Mouse (Mus musculus) gonadal fat pad, adult 2 months (tissue): ENCODE data around the gene C2cd5. TPM values are rescaled to one million over a fixed set of nuclear protein-coding genes. Genes with fewer than 3 reads are reported as not detected.
A peak's percentile ranks its signal among the peaks of the same experiment; 100 is the strongest.
"Not testable (repeated sequence)": the region's sequence is repeated elsewhere in the genome, so short reads cannot be mapped to it uniquely, and the experiment has no call there.

ENCODE experiments used
- DNase-seq: peaks from one replicate; pipeline ENCODE4 v3.0.0-alpha.2; 2012; ENCODE audit warnings: low read depth
- polyA plus RNA-seq: library from polyadenylated mRNA; depleted of rRNA; stranded (reverse); fragments of >200 nt; gene quantifications from 2 replicates; pipeline ENCODE4 v1.2.3, GENCODE M21; 2012

Gene C2cd5
- polyA plus RNA-seq, 1 experiment = 18.2 TPM

DNA sequence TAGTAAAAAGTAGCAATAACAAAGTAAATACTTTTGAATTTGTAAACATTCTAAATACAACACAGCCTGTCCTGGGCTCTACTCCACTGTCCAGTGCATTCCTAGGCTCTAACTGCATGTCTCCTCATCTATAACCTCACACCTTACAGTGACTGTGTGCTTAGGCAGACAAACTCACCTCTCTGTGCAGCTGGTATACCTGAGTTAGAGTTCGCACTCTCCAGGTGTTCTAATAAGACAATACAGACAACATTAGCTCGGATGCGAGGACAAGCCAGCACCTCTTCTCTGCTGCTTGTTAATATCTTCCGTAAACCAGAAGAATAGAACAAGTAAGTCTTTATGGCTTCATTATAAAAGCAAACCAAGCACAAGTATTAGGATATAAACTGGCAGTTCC is 79.8 kb downstream of the C2cd5 start:
- no peak for DNase-seq

DNA sequence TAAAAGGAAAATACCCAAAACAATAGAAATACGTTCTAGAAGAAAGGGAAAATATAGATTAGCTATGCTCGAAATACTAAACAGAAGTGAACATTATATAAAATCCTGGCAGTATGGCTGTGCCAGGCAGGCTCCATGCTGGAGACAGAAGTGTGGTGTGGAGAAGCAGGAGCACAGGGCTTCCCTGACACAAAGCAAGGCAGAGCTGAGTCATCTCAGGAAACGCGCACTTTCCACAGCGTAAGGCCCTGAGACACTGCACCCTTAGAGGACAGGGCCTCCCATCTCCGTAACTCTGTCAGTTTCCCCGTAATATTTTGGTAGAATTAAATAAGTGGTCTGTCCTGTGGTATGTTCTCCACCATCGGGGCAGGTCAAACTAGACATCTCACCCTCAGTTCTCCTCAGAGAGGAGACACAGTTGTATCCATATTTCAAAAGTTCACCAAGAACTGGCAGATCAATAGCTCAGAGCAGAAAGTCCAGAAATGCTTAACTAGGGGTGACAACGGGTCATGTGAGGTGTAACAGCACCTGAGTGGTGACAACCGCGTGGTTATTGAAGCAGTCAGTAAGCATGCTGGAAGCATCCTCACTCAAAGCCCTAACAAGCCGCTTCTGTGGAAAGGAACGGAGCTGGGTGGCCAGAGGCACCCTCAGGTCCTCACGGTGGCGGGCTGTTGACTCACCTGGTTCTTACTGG is 87.3 kb downstream of the C2cd5 start:
- no peak for DNase-seq

DNA sequence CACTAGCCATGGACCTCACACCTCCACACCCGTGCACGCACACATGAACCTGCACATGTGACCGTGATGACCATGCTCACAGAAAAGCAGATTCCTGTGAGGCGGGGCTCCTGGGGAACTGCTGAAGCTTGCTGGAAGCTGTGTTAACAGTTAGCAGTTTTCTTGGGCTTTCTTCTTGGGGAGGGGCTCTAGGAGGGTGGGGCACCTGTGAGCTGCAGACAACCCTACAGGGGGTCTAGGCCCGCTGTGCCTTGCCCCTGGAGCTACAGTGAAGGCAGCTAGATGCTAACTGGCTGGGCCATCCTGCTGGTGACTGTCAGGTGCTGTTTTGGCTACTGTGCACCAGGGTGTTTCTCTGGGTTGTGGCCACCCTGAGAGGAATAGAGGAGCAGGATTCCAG is 91.1 kb downstream of the C2cd5 start:
- DNase-seq = no peak

DNA sequence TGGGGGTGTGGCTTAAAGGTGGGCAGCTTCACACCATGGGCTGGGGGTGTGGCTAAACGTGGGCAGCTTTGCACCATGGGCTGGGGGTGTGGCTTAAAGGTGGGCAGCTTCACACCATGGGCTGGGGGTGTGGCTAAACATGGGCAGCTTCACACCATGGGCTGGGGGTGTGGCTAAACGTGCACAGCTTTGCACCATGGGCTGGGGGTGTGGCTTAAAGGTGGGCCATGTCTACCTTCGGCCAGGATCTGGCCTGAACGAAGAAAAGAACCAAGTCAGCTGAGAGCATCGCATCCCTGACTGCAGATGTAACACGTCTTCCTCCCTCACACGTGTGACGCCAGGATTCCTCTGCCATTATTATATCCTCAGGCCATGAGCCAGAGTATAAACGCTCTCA is 94.7 kb downstream of the C2cd5 start:
- DNase-seq = not testable (repeated sequence)

DNA sequence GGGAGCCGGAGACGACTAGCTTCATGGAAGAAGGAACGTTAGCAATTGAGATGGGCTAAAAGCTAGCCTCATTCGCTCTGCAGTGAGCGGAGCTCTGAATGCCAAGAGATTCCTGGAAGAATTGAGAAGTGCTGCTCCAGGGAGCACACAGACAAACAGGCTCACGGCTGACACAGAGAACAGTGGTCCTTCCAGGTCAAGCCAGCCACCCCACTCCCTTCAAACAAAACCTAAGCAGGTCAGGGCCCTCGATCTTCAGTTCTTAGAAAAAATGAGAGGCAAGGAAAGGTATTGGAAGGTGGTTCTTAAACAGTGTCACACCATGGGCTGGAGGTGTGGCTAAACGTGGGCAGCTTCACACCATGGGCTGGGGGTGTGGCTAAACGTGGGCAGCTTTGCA is 95.1 kb downstream of the C2cd5 start:
- no peak for DNase-seq

DNA sequence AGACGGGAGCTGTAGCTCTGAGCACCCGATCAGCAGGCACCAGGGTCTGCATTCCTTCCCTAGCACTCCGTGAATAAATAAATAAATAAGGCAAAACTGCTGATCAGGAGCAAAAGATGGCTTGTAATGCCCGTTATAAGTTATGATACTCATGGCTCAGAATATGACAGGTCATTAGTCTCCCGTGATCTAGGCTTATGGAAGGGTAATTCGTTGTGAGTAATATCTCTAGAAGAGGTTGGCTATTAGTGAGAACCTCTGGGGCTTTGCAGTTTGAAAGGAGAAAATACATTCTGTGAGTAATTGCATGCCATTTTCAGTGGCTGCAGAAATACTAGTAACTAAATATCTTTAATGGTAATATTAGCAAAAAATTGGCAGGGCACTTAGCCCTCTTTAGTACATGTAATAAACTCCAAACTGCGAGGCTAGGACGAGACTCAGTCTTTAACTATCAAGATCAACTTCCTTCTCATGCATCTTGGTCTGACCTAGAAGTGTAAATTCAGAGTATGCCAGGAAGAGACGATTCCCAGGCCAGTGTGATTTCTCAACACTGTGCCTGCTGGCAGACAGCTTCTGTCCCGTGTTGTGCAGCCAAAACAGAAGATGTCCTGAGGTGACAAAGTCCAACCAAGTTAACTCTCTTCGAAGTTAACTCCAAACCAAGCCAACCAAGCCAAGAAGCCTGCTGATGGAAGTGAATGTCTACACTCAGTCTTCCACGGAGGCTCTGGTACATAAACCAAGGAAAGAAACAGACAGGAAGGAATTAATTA is 101.5 kb downstream of the C2cd5 start:
- DNase-seq = peak; percentile 42

DNA sequence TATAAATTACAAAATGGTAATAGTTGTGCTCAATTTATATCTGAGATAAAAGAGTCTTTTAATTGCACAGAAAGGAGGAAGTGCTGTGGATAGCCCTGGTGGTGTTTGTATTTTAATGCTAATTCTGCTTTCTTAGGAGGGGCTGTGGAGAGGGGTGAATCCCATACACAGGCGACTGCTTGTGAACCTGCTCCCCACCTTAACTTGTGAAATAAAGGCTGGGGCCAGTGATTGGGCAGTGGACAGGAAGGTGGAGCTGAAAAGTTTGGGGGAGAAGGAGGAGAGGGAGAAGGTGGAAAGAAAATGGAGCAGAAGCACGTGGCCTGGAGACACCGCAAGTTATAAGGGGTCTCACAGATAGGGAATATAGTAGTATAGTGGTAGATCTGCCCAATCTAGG is 103.1 kb downstream of the C2cd5 start:
- DNase-seq = no peak

DNA sequence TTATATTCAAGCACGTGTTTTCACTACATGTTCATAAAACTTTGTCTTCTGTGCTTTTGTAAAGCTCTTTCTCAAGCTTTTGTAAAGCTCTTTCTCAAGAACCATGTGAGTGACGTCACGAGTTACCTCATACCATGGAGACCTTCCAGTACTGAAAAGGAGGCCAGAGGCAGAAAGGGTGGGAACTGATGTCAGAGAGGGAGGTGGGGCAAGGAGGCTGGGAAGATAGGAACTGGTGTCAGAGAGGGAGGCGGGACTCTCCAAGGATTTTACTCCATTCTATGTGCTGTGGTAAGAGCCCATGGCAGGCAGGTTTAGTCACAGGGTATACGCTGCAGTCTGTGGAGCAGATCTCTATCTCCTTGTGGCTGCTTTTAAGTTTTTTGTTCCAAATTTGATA is 104.4 kb downstream of the C2cd5 start:
- peak; percentile 68 for DNase-seq

DNA sequence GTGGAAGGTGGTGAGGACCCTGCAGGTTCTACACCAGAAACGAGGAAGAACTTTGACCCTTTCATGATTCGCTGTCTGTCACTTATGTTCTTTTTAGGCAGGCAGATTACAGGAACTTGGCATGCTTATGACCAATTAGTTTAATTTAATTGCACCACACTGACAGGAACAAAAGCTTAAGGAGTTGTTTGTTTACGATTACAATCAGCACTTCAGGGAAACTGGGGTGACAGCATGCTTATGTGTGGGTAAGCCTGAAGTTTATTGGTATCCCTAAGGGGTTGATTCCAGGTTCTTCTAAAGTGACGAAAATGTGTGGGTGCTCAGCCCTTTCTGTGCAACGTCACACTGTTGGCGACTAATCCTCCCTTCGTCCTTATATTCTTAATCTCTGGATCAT is 105.1 kb downstream of the C2cd5 start:
- peak; percentile 83 for DNase-seq

DNA sequence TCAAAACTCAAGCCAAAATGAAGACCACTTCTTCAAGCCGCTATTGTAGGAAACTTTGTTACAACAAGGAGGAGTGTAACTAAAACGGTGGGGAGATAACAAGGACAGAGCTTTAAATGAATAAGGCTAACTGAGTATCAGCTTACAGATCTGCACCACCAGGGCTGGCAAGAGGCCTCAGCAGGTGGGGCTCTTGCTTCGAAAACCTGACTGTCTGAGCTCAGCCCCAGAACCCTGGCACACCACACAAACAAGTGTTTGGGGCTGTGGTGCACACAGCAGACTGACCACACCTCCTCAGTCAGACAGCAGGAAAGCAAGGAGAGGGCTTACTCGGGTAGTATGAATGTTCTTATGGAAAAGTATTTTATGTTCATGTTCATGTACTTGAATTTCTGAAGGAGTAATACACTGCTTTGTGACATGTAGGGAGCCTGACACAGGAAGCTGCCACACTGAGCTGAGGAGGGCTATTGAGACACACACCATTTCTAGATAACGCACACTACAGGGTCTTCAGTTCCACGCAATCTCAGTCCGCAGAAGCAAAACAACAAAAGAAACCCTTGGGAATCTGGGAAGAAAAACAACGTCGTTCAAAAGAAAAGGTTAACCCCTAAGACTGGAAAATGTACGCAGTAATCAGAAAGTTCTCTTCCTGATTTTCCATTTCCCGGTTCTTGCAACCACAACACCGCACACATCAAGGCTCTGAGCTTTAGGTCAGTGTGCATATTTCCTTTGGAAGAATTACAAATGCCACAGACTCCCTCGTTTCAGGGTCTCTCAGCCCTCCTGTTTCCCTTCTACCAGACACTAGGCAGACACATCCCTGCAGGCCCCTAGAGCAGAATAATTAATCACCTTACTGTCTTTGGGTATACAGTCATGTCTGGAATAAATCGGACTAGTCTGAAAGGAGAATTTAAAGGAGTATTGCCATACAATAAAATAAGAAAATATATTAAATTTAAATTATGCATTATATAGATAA is 105.9 kb downstream of the C2cd5 start:
- DNase-seq = no peak

DNA sequence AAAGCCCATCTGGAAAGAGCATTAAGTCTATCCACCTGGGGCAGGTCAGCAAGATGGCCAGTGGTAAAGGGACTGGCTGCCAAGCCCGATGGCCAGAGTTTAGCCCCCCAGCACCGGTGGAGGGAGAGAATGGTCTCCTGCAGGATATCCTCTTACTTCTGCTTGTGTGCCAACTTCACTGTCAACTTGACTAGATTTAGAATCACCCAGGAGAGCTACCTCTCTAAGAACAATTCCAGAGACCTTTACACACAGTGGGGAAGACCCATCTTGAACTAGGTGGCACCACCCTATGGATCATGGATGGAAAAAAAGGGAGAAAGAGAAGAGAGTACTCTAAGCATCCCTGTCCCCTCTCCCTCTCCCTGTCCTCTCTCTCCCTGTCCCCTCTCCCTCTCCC is 107.0 kb downstream of the C2cd5 start:
- DNase-seq = no peak

DNA sequence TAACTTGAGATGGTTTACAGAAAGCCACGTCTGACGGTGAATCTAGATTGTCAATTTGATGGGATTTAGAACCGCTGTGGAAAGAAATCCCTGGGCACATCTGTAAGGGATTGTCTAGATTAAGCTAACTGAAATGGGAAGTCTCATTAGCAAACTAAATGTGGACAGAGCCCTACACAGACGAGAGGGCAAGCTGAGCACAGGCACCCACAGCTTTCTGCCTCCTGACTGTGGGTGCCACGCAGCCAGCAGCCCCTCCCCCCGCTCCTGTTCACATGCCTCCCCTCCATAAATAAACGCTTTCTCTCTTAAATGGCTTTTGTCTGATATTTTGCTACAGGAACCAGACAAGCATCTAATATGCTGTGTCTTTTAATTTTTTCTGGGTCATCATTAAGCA is 107.8 kb downstream of the C2cd5 start:
- no peak for DNase-seq

DNA sequence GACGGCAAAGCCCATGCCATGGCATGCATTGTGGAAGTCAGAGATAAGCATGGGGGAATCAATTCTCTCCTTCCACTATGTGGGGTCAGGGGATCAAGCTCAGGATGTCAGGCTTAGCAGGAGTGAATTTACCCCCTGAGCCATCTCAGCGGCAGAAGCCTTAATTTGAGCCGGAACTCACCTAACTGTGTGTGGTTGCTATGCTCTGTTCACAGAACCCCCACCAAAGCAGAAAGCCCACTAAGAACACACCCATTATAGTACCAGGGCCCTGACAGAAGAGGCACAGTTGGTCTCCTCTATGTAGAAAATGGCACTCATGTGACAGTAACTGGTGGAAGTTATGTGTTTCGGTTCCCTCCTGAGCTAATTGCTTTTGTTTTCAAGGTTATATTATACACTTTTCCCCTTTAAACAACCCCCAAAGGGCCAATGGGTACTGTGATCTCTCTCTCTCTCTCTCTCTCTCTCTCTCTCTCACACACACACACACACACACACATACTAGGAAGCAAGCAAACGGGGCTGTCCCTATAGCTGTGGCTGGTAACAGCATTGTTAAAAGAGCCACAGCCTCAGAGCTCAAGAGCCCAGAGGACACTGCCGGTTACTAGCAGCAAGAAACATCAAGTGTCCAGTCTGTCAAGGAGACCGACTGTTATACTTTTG is 108.4 kb downstream of the C2cd5 start:
- DNase-seq = no peak

DNA sequence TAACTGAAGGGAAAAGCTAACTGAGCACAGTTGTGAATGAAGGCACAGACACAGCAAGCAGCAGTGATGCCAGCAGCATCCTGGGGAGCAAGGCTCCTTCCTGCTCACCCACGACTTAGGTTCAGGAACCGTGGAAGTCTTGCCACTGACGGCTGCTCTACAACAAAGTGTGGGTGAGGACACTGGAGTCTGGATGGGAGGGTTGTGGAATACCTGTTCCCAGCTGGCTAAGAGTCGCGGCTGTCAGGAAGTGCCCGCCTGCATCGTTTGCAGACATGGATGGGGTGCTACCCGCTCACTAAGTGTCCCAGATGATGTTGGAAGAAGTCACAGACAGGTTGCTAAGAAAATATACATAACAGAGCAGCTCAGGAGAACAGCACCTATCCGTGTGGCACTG is 109.4 kb downstream of the C2cd5 start:
- DNase-seq = no peak

DNA sequence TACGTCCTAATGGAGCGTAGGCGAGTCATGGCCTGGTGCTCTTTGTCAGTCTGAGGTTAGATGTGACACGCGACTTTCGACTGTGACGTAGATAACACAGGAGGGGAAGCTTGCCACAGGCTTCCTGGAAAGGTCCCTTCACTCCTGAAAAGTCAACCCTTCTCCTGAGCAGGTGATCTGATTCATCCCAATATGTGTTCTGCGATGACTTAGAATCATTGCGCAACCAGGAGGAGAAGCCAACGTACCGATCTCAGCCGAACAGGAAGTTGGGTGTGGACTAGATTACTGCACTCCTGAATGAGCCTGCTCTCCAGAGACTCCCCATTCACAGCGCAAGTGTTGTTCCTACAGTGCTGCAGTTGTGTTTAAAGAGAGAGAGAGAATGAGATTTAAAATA is 110.4 kb downstream of the C2cd5 start:
- DNase-seq = no peak

DNA sequence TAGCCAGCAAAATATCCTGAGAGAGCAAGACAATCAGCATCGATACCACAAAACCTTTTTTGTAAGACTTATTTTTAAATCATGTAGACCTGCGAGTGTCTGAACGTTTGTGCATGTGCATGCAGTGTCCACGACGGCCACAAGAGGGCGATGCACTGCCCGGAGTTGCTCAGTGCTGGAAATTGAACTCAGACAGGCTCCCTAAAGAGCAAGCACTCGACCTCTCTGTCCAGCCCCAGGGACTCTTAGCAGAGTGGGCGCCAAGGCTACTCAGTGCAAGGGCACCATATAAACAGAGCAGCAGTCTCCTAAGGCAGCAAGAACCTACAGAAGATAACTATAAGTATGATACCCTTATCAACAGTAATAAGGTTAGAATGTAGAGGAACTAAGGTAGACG is 111.2 kb downstream of the C2cd5 start:
- no peak for DNase-seq

DNA sequence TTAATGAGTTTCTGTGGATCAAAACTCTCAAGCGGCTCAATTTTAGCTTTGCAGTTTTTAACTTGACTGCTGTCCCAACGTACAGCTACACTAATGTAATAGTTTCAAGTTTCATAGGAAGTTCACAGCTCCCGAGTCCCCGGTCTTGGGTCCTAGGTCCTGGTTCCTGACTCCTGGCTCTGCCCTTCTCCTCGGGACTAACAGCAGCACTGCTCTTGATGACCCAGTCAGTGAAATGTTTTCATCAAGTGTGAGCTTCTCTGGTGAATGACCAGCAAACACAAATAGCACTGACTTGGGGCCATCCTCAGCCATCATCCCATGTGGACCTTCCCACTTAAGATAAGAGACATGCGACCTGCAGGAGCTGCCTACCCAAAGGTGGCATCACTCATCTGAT is 111.7 kb downstream of the C2cd5 start:
- no peak for DNase-seq

DNA sequence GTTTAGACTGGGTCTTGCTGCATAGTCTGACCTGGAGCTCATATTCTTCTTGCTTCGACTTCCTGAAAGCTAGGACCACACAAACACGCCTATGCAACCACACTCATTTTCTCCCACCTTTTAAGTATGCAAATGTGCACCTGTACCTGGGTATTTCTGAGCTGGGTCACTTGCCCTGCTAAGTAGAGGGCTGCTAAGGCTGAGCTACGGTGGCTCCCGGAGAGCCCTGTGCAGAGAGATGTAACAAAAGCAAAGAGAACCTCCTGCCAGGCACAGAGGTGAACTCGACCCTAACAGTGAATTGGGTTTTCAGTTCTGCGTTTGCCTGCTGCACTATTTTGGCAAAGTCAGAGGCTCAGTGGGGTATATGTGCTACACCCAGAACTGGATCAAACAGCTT is 112.3 kb downstream of the C2cd5 start:
- DNase-seq = no peak

DNA sequence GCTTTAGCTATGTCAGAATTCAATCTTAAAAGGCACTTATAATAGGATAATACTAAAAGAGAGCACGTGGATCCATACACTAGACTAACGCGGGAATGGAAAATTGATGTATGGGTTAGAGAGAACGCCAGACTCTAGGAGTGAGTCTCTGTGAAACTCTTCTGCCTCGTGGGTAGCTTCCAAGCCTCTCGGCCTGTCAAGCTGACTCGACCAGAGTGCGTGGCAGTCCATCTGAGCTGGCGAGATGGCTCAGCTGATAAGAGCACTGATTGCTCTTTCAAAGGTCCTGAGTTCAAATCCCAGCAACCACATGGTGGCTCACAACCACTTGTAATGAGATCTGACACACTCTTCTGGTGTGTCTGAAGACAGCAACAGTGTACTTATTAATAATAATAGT is 113.2 kb downstream of the C2cd5 start:
- not testable (repeated sequence) for DNase-seq

DNA sequence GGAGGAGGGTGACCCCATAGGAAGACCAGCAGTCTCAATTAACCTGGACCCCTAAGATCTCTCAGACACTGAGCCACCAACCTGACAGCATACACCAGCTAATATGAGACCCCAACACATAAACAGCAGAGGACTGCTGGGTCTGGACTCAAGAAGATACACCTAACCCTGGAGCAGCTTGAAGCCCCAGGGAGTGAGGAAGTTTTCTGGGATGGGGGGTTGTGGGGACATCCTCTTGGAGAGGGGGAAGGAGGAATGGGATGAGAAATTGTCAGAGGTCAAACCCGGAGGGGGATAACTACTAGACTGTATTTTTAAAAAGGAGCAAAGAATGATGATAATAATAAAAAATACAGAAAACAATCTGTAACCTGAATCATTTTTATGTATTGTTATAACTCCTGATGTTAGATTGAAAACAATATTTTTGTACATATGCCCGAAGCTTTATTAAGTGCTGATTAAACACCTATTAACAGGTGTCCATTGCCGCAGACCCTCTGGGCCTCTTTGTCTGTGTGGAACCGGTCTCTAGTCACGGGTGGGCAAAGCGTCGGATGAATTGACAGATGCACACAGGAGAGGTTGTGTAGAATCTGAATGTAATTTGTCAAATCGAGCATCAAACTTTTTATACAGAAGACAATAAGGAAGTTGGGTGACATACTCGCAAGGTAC is 114.2 kb downstream of the C2cd5 start:
- not testable (repeated sequence) for DNase-seq
